Mouse (Mus musculus): Measurements from ENCODE around the gene Hoxb3. TPM values are rescaled to one million over a fixed set of nuclear protein-coding genes. Genes with fewer than 3 reads are reported as not detected.

Hoxb3 gene
- total RNA-seq, 2 experiments from 2014 or later: not detected

GRCm38 (mm10) chr11:96334998-96335397, 11.9 kb downstream of the Hoxb3 start:
- no peak for DNase-seq
- intact Hi-C loops (cut with DNase I): no loop called here

- intact Hi-C loops (cut with DNase I): no loop called here
Measured at GRCm38 (mm10) chr11:96336597-96336996, 13.5 kb downstream of the Hoxb3 start.

GRCm38 (mm10) chr11:96337026-96337425, 13.9 kb downstream of the Hoxb3 start:
- no peak for DNase-seq
- intact Hi-C loops (cut with DNase I): no loop called here

More at GRCm38 (mm10) chr11:96336597-96336996, 13.5 kb downstream of the Hoxb3 start:
- no peak for DNase-seq

GRCm38 (mm10) chr11:96338957-96339855, 16.1 kb downstream of the Hoxb3 start:
- DNase-seq: no peak

GRCm38 (mm10) chr11:96340698-96341365, 17.7 kb downstream of the Hoxb3 start:
- intact Hi-C loops (cut with DNase I): no loop called here
- no peak for DNase-seq

More at GRCm38 (mm10) chr11:96338957-96339855, 16.1 kb downstream of the Hoxb3 start:
- intact Hi-C loops (cut with DNase I): no loop called here

GRCm38 (mm10) chr11:96341701-96342575, 18.8 kb downstream of the Hoxb3 start:
- no peak for DNase-seq

GRCm38 (mm10) chr11:96342576-96342930, 19.4 kb downstream of the Hoxb3 start:
- DNase-seq: no peak
- intact Hi-C loops (cut with DNase I): no loop called here

More at GRCm38 (mm10) chr11:96341701-96342575, 18.8 kb downstream of the Hoxb3 start:
- intact Hi-C loops (cut with DNase I): no loop called here

- no peak for DNase-seq
- intact Hi-C loops (cut with DNase I): no loop called here
Measured at GRCm38 (mm10) chr11:96343206-96343745, 20.1 kb downstream of the Hoxb3 start.

GRCm38 (mm10) chr11:96344061-96344877, 21.1 kb downstream of the Hoxb3 start:
- DNase-seq: no peak
- intact Hi-C loops (cut with DNase I): no loop called here

GRCm38 (mm10) chr11:96344878-96345159, 21.7 kb downstream of the Hoxb3 start:
- intact Hi-C loops (cut with DNase I): no loop called here
- no peak for DNase-seq

- DNase-seq: no peak
- intact Hi-C loops (cut with DNase I): no loop called here
Measured at GRCm38 (mm10) chr11:96345220-96345892, 22.2 kb downstream of the Hoxb3 start.

- intact Hi-C loops (cut with DNase I): no loop called here
- DNase-seq: no peak
Measured at GRCm38 (mm10) chr11:96345893-96346806, 23.0 kb downstream of the Hoxb3 start.

GRCm38 (mm10) chr11:96346916-96347520, 23.9 kb downstream of the Hoxb3 start:
- no peak for DNase-seq
- intact Hi-C loops (cut with DNase I): no loop called here

- intact Hi-C loops (cut with DNase I): no loop called here
- DNase-seq: no peak
Measured at GRCm38 (mm10) chr11:96347717-96348116, 24.6 kb downstream of the Hoxb3 start.

GRCm38 (mm10) chr11:96348141-96348928, 25.2 kb downstream of the Hoxb3 start:
- DNase-seq: no peak
- intact Hi-C loops (cut with DNase I): no loop called here

GRCm38 (mm10) chr11:96348988-96349387, 25.9 kb downstream of the Hoxb3 start:
- intact Hi-C loops (cut with DNase I): no loop called here
- DNase-seq: no peak

Measured in left cerebral cortex, postnatal 4 days (tissue).